Mouse (Mus musculus): ENCODE data around the gene Faf2. TPM values are rescaled to one million over a fixed set of nuclear protein-coding genes. Genes with fewer than 3 reads are reported as not detected.

Faf2 gene
- total and polyA plus RNA-seq, 2 experiments from 2014 or later, result 41.9 to 65.0 TPM

GRCm38 (mm10) chr13:54582126-54582525 lies 39.5 kb upstream of the Faf2 start:
- no peak overlapping the region for H3K9ac ChIP-seq (replicated peaks; ENCODE audit: low read length)
- H3K4me3 ChIP-seq (ENCODE audit: low read length), result no peak overlapping the region
- WGBS, result 54% methylated on average over 10 of the region's 10 CpGs
- H3K36me3 ChIP-seq (ENCODE audit: insufficient read depth, low read length), result peaks cover 25% of the 10 kb centered on the region
- H3K9me3 ChIP-seq (ENCODE audit: low read length), result no peaks in the 10 kb centered on the region
- H3K27ac ChIP-seq, result no peak overlapping the region
- no peak for TF ChIP-seq CTCF (IDR thresholded peaks at IDR 0.05; ENCODE audit: low read depth)
- no peaks in the 10 kb centered on the region for H3K4me1 ChIP-seq (ENCODE audit: insufficient read depth, low read length)
- no peaks in the 10 kb centered on the region for H3K27me3 ChIP-seq (ENCODE audit: insufficient read depth, low read length)
- 0 out of 2 replicates have a peak, but pooled peaks have one; percentile 15 for ATAC-seq
- no peak overlapping the region for H3K4me2 ChIP-seq (ENCODE audit: low read depth, low read length)
- no peak for DNase-seq (ENCODE audit: low spot score)

DNA sequence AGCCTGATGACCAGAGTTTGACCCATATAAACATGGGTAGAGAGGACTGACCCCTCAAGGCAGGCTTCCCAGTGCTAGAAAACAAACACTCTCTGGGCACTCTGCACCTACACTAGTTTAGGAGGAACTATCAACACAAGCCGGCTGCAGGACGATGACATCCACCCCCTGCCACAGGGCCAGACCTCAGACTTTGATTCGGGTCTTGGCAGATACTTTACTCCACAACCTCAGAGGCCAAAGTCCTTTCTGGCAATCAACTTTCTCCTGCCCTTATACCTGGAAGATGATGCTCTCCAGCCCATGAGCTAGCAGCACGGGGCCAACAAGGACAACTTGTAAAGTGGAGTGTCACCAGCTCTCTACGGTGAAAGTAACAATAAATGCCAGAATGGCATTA lies 38.7 kb upstream of the Faf2 start:
- Histone ChIP-seq H3K4me3 (ENCODE audit: low read length) (no peak overlapping the region), H3K9ac (replicated peaks; ENCODE audit: low read length) (no peak overlapping the region), H3K4me1 (ENCODE audit: insufficient read depth, low read length) (no peaks in the 10 kb centered on the region), H3K27me3 (ENCODE audit: insufficient read depth, low read length) (no peaks in the 10 kb centered on the region), H3K36me3 (ENCODE audit: insufficient read depth, low read length) (peaks cover 25% of the 10 kb centered on the region), H3K27ac (no peak overlapping the region), H3K4me2 (ENCODE audit: low read depth, low read length) (no peak overlapping the region), H3K9me3 (ENCODE audit: low read length) (no peaks in the 10 kb centered on the region)
- DNase-seq (ENCODE audit: low spot score), result no peak
- no peak for TF ChIP-seq CTCF (IDR thresholded peaks at IDR 0.05; ENCODE audit: low read depth)
- WGBS, result 94% methylated on average over 5 of the region's 5 CpGs
- ATAC-seq, result no peak

GRCm38 (mm10) chr13:54585831-54586230 lies 35.8 kb upstream of the Faf2 start:
- Histone ChIP-seq H3K36me3 (ENCODE audit: insufficient read depth, low read length) (peaks cover 14% of the 10 kb centered on the region), H3K4me1 (ENCODE audit: insufficient read depth, low read length) (no peaks in the 10 kb centered on the region), H3K27me3 (ENCODE audit: insufficient read depth, low read length) (no peaks in the 10 kb centered on the region), H3K9me3 (ENCODE audit: low read length) (no peaks in the 10 kb centered on the region), H3K4me3 (ENCODE audit: low read length) (no peak overlapping the region), H3K4me2 (ENCODE audit: low read depth, low read length) (no peak overlapping the region), H3K27ac (no peak overlapping the region), H3K9ac (replicated peaks; ENCODE audit: low read length) (no peak overlapping the region)
- ATAC-seq, result no peak
- no peak for TF ChIP-seq CTCF (IDR thresholded peaks at IDR 0.05; ENCODE audit: low read depth)
- no peak for DNase-seq (ENCODE audit: low spot score)
- 92% methylated on average over 11 of the region's 11 CpGs for WGBS

GRCm38 (mm10) chr13:54589414-54589995 lies 32.1 kb upstream of the Faf2 start:
- TF ChIP-seq CTCF (IDR thresholded peaks at IDR 0.05; ENCODE audit: low read depth), result no peak
- H3K27ac ChIP-seq, result peak overlapping the region; percentile 49; the same call in 1 of the 2 replicates
- WGBS, result 1% methylated on average over 24 of the region's 24 CpGs
- peak overlapping the region; percentile 64 for H3K4me2 ChIP-seq (ENCODE audit: low read depth, low read length)
- no peaks in the 10 kb centered on the region for H3K9me3 ChIP-seq (ENCODE audit: low read length)
- peaks cover 9% of the 10 kb centered on the region for H3K4me1 ChIP-seq (ENCODE audit: insufficient read depth, low read length)
- peak overlapping the region; percentile 82 for H3K4me3 ChIP-seq (ENCODE audit: low read length)
- DNase-seq (ENCODE audit: low spot score) (no peak), ATAC-seq (peak; percentile 11; the same call in 1 of the 2 replicates)
- peaks cover 9% of the 10 kb centered on the region for H3K36me3 ChIP-seq (ENCODE audit: insufficient read depth, low read length)
- H3K27me3 ChIP-seq (ENCODE audit: insufficient read depth, low read length), result no peaks in the 10 kb centered on the region
- peak overlapping the region; percentile 88; the same call in 1 of the 2 replicates for H3K9ac ChIP-seq (replicated peaks; ENCODE audit: low read length)

- peak; percentile 97 for ATAC-seq
- no peaks in the 10 kb centered on the region for H3K9me3 ChIP-seq (ENCODE audit: low read length)
- under 1% methylated on average over 50 of the region's 51 CpGs for WGBS
- H3K4me3 ChIP-seq (ENCODE audit: low read length), result peak within 1 kb of the TSS; percentile 82
- peak within 1 kb of the TSS; percentile 88 for H3K9ac ChIP-seq (replicated peaks; ENCODE audit: low read length)
- no peaks in the 10 kb centered on the region for H3K27me3 ChIP-seq (ENCODE audit: insufficient read depth, low read length)
- H3K36me3 ChIP-seq (ENCODE audit: insufficient read depth, low read length), result peaks cover 6% of the 10 kb centered on the region
- peak; percentile 99 for DNase-seq (ENCODE audit: low spot score)
- peak within 1 kb of the TSS; percentile 64 for H3K4me2 ChIP-seq (ENCODE audit: low read depth, low read length)
- TF ChIP-seq CTCF (IDR thresholded peaks at IDR 0.05; ENCODE audit: low read depth), result no peak
- H3K27ac ChIP-seq, result peak within 1 kb of the TSS; percentile 94
- H3K4me1 ChIP-seq (ENCODE audit: insufficient read depth, low read length), result peaks cover 9% of the 10 kb centered on the region
Observed at GRCm38 (mm10) chr13:54589996-54590951, 31.3 kb upstream of the Faf2 start, which contains the start of the genes Nop16 and Higd2a. TSS of gene Nop16 (minus strand) at chr13:54590090. TSS of gene Higd2a (plus strand) at chr13:54590207.

DNA sequence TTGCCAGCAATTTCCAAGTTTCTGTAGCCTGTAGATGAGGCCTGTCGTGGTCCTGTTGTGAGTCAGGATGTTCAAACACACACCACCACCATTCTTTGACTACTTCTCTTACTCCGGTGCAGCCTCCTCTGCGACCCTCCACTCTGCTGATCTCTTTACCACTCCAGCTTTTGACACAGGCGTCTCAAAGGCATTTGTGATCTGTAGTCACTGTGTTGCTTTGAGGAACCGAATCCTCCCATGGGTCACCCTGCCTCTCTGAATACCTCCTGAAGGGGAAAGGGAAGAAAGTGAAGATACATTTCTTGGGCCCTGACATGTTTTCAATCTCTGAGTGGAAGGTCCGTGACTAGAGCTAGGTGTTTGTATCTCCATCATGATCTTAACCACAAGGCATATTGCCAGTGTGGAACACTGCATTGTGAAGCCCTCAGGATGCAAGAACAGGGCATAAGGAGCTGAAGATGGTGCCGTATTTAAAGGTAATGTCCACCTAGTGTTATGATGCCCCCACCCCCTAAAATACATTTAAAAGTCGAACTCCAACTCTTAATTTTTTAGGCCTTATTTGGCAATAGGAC lies 29.7 kb upstream of the Faf2 start:
- no peak overlapping the region for H3K9ac ChIP-seq (replicated peaks; ENCODE audit: low read length)
- H3K4me1 ChIP-seq (ENCODE audit: insufficient read depth, low read length), result peaks cover 9% of the 10 kb centered on the region
- peak overlapping the region; percentile 64 for H3K4me2 ChIP-seq (ENCODE audit: low read depth, low read length)
- WGBS, result 87% methylated on average over 8 of the region's 8 CpGs
- H3K4me3 ChIP-seq (ENCODE audit: low read length), result peak overlapping the region; percentile 82; the same call in 1 of the 2 replicates
- 0 out of 2 replicates have a peak, but pooled peaks cover 4% of the 10 kb centered on the region for H3K36me3 ChIP-seq (ENCODE audit: insufficient read depth, low read length)
- ATAC-seq (no peak), DNase-seq (ENCODE audit: low spot score) (no peak)
- H3K27ac ChIP-seq, result no peak overlapping the region
- TF ChIP-seq CTCF (IDR thresholded peaks at IDR 0.05; ENCODE audit: low read depth), result no peak
- no peaks in the 10 kb centered on the region for H3K27me3 ChIP-seq (ENCODE audit: insufficient read depth, low read length)
- no peaks in the 10 kb centered on the region for H3K9me3 ChIP-seq (ENCODE audit: low read length)
